Mouse (Mus musculus) retina, postnatal 1 day (tissue): ENCODE data around the gene Slc22a21.

Experiments used
- DNase-seq: peaks from one replicate; pipeline ENCODE4 v3.0.0-alpha.2; 2012

Gene Slc22a21

DNA sequence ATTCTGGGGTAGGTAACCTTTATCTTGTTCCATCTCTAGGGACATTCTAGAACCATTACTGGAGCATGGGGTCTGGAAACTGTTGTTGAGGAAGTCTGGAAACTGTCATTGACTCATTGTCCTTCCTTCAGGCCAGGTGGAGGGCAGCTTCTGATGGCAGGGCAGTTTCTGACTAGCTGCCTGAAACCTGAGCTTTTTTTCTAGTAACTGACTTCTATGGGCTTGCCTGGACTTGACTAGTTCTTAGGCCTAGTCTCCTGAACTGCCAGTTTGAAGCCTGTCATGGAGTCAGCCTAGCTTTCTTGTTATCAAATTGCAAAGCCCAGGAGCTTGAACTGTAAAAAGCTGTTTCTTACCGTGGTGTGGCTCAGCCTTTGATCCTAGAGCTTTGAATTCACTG lies 79.1 kb downstream of the Slc22a21 start:
- DNase-seq, result no peak

DNA sequence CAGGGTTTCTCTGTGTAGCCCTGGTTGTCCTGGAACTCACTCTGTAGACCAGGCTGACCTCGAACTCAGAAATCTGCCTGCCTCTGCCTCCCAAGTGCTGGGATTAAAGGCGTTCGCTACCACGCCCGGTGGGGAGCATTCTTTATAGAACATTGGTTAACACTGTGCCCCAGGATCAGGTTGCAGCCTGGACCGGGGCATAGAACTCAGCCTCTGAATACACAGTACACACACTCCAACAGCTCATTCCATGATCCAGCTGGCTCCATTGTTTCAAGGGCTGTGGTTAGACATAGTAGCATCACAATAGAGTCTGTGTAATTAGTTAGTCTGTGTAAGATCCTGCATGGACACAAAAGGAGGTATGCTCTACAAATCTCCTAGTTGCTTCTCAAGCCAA lies 80.2 kb downstream of the Slc22a21 start:
- no peak for DNase-seq
